Mouse (Mus musculus): ENCODE measurements at regions not wholly inside any gene's neighbourhood (a gene's known extent, or its start where the extent isn't known, plus 50 kb on each side); places are given as distances from the start of the nearest gene placed in this dataset.

DNA sequence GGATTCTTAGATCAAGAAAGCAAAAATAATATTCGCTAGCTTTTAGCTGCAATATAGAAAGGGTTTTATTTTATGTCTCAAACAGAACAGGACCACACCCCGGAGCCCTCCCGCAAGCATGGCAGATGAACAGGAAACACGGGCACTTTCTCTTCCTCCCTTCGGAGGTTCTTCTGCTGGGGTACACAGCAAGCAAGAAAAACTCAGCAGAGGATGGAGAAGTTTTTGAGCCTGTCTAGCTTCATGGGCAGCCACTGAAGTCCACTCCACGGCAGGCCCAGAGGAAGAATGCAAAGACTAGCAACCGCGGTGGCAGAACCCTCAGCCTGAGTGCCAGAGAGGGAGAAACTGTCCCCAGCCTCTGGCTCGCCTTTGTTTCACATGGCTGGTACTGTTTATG, 174.7 kb upstream of the Ap5m1 start:
- peaks cover 19% of the 10 kb centered on the region for H3K27me3 ChIP-seq
- no peak overlapping the region for H3K4me3 ChIP-seq
- no peak overlapping the region for H3K9ac ChIP-seq
- no peaks in the 10 kb centered on the region for H3K36me3 ChIP-seq
- H3K9me3 ChIP-seq = no peaks in the 10 kb centered on the region
- 76% methylated on average over 9 of the region's 9 CpGs for WGBS
- H3K4me2 ChIP-seq = no peak overlapping the region
- no peak for ATAC-seq (ENCODE audit: borderline replicate concordance, extremely low read depth, low FRiP score, low TSS enrichment)
- no peak overlapping the region for H3K27ac ChIP-seq
- H3K4me1 ChIP-seq = no peaks in the 10 kb centered on the region

DNA sequence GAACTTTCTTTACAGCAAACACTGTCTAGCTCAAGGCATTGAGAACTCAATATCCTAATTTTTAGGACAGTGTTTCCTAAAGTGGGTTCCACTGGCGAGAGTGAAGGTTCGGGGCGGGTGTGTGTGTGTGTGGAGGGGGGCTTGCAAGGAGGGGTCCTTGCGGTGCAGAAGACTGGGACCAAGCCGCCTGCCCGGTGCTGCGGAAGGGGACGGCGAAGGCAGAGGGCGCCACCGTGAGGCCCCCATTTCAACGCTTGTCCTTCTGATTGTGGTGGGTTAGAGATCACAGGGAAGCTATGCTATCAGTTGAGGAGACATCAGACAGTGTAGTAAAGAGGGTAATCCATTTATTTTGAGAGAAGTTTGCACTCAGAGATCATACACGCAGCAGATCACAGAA, 176.9 kb upstream of the Ap5m1 start:
- no peak overlapping the region for H3K27ac ChIP-seq
- ATAC-seq (ENCODE audit: borderline replicate concordance, extremely low read depth, low FRiP score, low TSS enrichment) = no peak
- no peaks in the 10 kb centered on the region for H3K4me1 ChIP-seq
- no peaks in the 10 kb centered on the region for H3K9me3 ChIP-seq
- WGBS = 6% methylated on average over 13 of the region's 13 CpGs
- H3K4me2 ChIP-seq = 0 out of 2 replicates have a peak overlapping the region, but pooled peaks have one; percentile 26
- peaks cover 12% of the 10 kb centered on the region for H3K27me3 ChIP-seq
- no peak overlapping the region for H3K4me3 ChIP-seq
- H3K9ac ChIP-seq = no peak overlapping the region
- no peaks in the 10 kb centered on the region for H3K36me3 ChIP-seq

DNA sequence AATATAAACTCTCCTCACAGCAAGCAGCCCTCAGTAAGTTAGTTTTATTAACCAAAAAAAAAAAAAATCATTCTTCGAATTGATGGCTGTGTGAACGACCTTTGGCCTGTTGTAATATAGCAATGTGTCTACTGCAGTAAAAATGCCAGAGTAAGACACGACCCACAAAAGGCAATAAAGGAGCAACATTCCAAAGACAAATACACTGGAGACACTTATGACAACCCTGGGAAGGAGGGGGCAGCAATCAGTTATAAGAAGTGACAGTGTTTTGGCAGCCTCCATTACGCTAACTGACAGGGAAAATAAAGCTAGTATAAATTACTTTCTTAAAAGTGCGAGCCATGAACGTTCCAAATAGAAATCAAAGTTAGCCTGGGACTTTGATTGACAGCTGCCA, 185.9 kb upstream of the Ap5m1 start:
- Histone ChIP-seq H3K4me1 (no peaks in the 10 kb centered on the region), H3K36me3 (no peaks in the 10 kb centered on the region), H3K27ac (no peak overlapping the region), H3K27me3 (no peaks in the 10 kb centered on the region), H3K9me3 (no peaks in the 10 kb centered on the region), H3K4me2 (no peak overlapping the region), H3K4me3 (no peak overlapping the region), H3K9ac (no peak overlapping the region)
- 31% methylated on average over 6 of the region's 6 CpGs for WGBS
- no peak for ATAC-seq (ENCODE audit: borderline replicate concordance, extremely low read depth, low FRiP score, low TSS enrichment)

DNA sequence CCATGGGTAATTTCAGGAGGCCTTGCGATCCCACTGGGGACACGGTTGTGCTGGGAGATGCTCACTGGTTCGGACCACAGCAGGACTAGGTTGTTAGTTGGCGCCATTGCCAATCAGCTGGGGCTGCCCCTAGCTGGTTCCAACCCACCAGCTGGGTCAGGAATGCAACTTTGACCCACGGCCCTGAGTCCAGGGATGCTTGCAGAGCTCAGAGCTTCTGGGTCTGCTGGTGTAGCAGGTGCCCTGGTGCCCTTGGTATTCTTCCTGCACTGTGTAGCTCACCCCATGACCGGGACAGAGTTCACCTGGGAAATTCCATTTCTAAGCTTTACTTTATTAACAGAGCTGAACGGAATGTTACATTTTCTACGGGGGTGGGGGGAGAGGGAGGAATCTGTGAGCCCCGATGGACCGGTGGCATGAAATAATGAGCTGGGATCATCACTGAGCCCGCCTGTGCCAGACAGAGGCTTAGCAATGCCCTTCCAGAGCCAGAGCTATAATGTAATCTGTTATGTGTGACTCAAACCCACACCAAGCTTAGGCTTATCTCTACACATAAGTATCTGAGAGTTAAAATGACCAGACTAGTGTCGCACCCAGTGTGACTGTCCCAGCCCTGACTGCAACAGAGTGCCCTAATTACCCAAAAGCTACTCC, 187.8 kb upstream of the Ap5m1 start:
- no peaks in the 10 kb centered on the region for H3K9me3 ChIP-seq
- 73% methylated on average over 12 of the region's 12 CpGs for WGBS
- no peaks in the 10 kb centered on the region for H3K27me3 ChIP-seq
- no peaks in the 10 kb centered on the region for H3K4me1 ChIP-seq
- no peak overlapping the region for H3K4me2 ChIP-seq
- ATAC-seq (ENCODE audit: borderline replicate concordance, extremely low read depth, low FRiP score, low TSS enrichment) = no peak
- H3K9ac ChIP-seq = no peak overlapping the region
- no peaks in the 10 kb centered on the region for H3K36me3 ChIP-seq
- no peak overlapping the region for H3K4me3 ChIP-seq
- H3K27ac ChIP-seq = no peak overlapping the region

DNA sequence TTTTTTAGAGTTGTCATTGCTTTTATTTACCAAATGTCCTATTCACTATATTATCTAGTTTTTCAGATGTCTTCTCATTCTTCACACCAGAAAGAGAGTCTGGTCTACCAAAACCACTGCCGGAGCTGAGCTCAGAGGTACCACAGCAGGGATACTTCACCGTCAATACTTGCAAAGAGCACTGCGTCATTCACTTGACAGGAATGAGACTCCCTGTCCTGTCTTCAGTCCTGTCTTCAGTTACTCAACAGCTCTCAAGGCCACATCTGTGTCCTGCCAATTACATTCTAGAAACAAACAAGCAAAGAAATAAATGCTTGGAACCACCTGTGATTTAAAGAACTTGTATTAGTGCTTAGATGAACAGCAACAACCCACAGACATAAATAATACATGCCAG, 194.6 kb upstream of the Ap5m1 start:
- ATAC-seq (ENCODE audit: borderline replicate concordance, extremely low read depth, low FRiP score, low TSS enrichment) = no peak
- H3K9me3 ChIP-seq = no peaks in the 10 kb centered on the region
- no peak overlapping the region for H3K27ac ChIP-seq
- WGBS = 63% methylated on average over 3 of the region's 3 CpGs
- H3K27me3 ChIP-seq = no peaks in the 10 kb centered on the region
- no peaks in the 10 kb centered on the region for H3K4me1 ChIP-seq
- H3K4me2 ChIP-seq = no peak overlapping the region
- H3K36me3 ChIP-seq = no peaks in the 10 kb centered on the region
- H3K9ac ChIP-seq = no peak overlapping the region
- no peak overlapping the region for H3K4me3 ChIP-seq

DNA sequence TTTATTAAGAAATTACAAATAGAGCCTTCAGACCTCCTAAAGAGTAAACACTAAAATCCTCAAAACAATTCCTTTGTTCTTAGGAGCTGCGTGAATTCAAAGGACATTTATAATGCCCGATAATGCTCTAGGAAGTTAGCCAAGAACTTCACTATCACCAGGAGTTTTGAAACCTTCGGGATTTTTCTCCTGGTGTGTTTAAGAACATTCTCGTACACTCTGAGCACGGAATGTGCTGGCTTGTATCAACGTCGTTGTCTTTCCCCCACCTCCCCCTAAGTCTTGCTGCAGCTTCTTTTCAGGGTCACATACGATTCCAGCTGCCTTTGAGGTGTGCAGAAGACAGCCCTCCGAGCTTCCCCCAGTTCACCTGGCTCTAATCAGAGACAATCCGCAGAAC, 195.9 kb upstream of the Ap5m1 start:
- Histone ChIP-seq H3K4me1 (no peaks in the 10 kb centered on the region), H3K4me2 (no peak overlapping the region), H3K4me3 (no peak overlapping the region), H3K27me3 (no peaks in the 10 kb centered on the region), H3K9me3 (no peaks in the 10 kb centered on the region), H3K9ac (no peak overlapping the region), H3K27ac (no peak overlapping the region), H3K36me3 (no peaks in the 10 kb centered on the region)
- no peak for ATAC-seq (ENCODE audit: borderline replicate concordance, extremely low read depth, low FRiP score, low TSS enrichment)
- WGBS = 37% methylated on average over 10 of the region's 10 CpGs

DNA sequence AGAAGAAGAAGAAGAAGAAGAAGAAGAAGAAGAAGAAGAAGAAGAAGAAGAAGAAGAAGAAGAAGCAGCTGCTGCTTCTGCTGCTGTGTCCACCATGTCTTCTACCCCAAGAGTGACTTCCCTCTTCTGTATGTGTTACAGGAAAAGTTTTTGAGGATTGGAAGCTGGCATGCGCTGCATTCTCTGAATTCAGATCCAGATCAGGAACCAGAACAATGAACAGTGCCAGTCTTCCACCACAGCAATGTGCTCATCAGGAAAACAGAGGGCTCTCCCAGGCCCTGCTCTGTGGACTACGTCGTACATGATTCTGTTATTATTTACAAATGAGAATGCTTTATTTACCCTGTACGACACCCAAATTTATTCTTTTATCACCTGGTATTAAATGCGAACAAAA, 181.8 kb upstream of the Otx2 start:
- Histone ChIP-seq H3K27ac (no peak overlapping the region), H3K4me1 (no peaks in the 10 kb centered on the region), H3K9me3 (no peaks in the 10 kb centered on the region), H3K4me2 (no peak overlapping the region), H3K4me3 (no peak overlapping the region), H3K27me3 (peaks cover 22% of the 10 kb centered on the region; the same call in 1 of the 2 replicates), H3K9ac (no peak overlapping the region), H3K36me3 (no peaks in the 10 kb centered on the region)
- no peak for ATAC-seq (ENCODE audit: borderline replicate concordance, extremely low read depth, low FRiP score, low TSS enrichment)
- 83% methylated on average over 5 of the region's 5 CpGs for WGBS

DNA sequence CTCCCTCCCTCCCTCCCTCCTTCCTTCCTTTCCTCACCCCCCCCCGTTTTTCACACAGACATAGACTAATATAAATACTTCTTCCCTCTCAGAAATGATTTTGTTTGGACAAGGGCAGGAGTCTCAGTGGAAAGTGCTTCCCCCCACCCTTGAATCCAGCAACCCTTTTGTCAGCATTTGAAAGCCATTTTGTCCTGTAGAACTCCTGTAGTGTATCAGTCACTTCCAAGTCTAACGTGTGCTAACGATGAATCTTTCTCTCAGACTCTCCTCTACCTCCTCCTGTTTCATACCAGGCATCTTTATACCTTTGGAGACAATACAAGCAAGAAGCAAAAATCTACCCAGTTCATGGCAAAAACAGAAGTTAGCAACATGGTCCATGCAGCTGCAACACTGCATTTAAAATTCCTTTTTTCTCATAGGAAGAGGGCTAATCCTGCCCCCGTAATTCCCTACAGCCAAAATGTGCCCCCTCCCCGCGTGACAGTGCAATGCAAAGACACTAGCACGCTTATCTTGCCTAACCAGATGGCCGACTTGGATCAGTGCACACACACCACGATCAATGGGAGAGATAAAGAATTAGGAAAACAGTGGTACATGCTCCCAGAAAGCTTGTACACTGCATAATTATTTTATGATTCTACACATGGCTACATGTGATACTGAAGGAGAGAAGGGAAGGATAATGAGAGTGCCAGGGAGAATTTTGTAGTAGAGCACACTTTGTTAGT, 180.7 kb upstream of the Otx2 start:
- peaks cover 22% of the 10 kb centered on the region; the same call in 1 of the 2 replicates for H3K27me3 ChIP-seq
- H3K9me3 ChIP-seq = no peaks in the 10 kb centered on the region
- no peak overlapping the region for H3K4me3 ChIP-seq
- no peak overlapping the region for H3K4me2 ChIP-seq
- no peaks in the 10 kb centered on the region for H3K36me3 ChIP-seq
- 33% methylated on average over 9 of the region's 9 CpGs for WGBS
- ATAC-seq (ENCODE audit: borderline replicate concordance, extremely low read depth, low FRiP score, low TSS enrichment) = no peak
- no peak overlapping the region for H3K27ac ChIP-seq
- no peak overlapping the region for H3K9ac ChIP-seq
- no peaks in the 10 kb centered on the region for H3K4me1 ChIP-seq

DNA sequence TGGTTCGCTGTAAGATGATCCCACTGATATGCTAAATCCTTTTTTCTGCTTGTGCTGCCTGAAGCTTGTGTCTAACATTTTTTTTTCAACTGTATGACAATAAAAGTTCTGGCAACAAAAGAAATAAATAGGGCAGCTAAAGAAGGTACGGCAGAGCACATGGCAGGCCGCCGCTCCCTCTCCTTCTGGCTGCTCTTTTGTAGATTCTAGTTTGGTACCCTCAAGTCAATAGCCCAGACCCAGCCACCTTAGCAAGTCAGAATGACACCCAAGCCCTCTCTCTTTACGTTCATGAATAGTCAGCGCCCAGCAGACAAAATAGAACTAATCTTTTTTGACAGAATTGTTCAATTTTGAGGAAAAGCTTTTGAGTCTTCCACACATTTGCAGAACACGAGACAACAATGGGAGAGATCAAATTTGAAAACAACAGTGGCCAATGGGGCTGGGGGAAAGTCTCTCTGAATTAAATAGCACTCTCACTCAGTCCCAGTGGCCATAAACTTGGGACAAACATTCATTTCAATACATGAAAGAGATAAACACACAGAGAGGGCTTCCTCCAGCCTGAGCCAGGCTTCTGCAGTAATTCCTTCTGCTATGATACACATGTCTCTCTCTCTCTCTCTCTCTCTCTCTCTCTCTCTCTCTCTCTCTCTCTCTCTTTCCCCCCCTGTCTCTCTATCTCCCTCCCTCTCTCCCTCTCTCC, 180.0 kb upstream of the Otx2 start:
- no peak overlapping the region for H3K4me2 ChIP-seq

DNA sequence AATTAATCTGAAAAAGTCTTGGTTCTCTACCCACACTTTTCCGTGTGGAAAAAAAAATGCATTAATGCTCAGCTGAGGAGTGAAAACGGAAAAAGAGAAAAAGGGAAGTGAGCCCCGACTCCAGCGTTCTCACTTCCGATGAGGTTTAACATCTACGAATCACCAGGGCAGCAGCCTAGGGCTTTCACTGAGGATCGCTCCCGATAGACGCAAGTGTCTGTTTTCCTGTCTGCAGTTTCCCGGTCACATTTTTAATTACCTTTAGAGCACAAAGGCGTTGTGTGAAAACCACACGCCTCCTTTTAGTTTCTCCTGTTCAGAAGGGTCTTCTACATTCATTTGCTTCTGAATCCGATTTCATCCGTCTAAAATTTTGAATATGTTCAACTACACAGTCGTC, 179.2 kb upstream of the Otx2 start:
- Histone ChIP-seq H3K9me3 (no peaks in the 10 kb centered on the region), H3K27me3 (peaks cover 22% of the 10 kb centered on the region; the same call in 1 of the 2 replicates), H3K9ac (no peak overlapping the region), H3K4me2 (peak overlapping the region; percentile 42), H3K36me3 (no peaks in the 10 kb centered on the region), H3K4me1 (no peaks in the 10 kb centered on the region), H3K4me3 (0 out of 2 replicates have a peak overlapping the region, but pooled peaks have one; percentile 13), H3K27ac (no peak overlapping the region)
- ATAC-seq (ENCODE audit: borderline replicate concordance, extremely low read depth, low FRiP score, low TSS enrichment) = no peak
- WGBS = 13% methylated on average over 15 of the region's 15 CpGs

More for the DNA sequence above, 180.0 kb upstream of the Otx2 start:
- H3K9ac ChIP-seq = no peak overlapping the region
- H3K9me3 ChIP-seq = no peaks in the 10 kb centered on the region
- H3K4me3 ChIP-seq = no peak overlapping the region
- H3K27ac ChIP-seq = no peak overlapping the region
- H3K36me3 ChIP-seq = no peaks in the 10 kb centered on the region
- ATAC-seq (ENCODE audit: borderline replicate concordance, extremely low read depth, low FRiP score, low TSS enrichment) = no peak
- H3K4me1 ChIP-seq = no peaks in the 10 kb centered on the region
- 58% methylated on average over 7 of the region's 7 CpGs for WGBS
- peaks cover 22% of the 10 kb centered on the region; the same call in 1 of the 2 replicates for H3K27me3 ChIP-seq

DNA sequence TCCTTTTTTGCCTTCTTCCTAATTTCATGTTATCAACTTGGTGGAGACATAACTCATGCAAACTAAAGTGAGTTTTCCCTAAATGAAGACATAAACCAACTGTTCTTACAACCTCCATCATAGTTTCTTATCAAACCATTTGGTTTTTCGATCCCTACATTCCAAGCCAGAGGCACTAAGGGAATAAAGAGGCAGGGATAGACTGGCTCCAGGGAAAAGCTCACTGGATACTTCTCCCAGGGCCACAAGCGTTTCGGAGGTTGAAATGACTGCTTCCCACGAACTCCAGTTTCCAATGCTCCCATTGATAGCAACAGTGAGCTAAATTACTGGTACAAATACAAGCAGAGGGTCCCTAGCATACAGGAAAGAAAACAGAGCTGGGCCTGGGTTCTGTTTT, 178.4 kb upstream of the Otx2 start:
- Histone ChIP-seq H3K36me3 (no peaks in the 10 kb centered on the region), H3K4me3 (no peak overlapping the region), H3K9me3 (no peaks in the 10 kb centered on the region), H3K27ac (no peak overlapping the region), H3K4me1 (no peaks in the 10 kb centered on the region), H3K27me3 (peaks cover 22% of the 10 kb centered on the region; the same call in 1 of the 2 replicates), H3K4me2 (no peak overlapping the region), H3K9ac (no peak overlapping the region)
- 53% methylated on average over 4 of the region's 4 CpGs for WGBS
- no peak for ATAC-seq (ENCODE audit: borderline replicate concordance, extremely low read depth, low FRiP score, low TSS enrichment)

DNA sequence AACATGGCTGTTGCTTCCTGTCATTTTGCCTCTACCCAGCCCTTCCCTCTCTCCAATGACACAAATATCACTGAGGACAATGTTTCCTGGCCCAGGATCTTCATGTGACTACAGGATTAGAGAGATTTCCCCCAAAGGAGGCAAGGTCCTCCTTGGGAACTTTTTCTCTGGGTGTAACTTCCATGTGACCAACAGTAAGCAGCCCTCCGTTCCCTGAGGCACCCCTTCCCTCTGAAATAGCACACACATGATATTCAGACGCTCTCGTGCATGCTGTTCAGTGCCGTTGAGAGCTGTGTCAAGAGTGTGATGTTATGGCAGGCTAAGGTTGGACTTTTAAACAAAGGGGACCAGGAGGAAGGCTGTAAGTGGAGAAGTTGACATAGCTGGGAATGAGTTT, 169.2 kb upstream of the Otx2 start:
- no peak overlapping the region for H3K4me2 ChIP-seq
- H3K4me1 ChIP-seq = no peaks in the 10 kb centered on the region
- no peak overlapping the region for H3K4me3 ChIP-seq
- H3K27me3 ChIP-seq = no peaks in the 10 kb centered on the region
- no peak overlapping the region for H3K9ac ChIP-seq
- 49% methylated on average over 4 of the region's 4 CpGs for WGBS
- H3K9me3 ChIP-seq = no peaks in the 10 kb centered on the region
- no peak overlapping the region for H3K27ac ChIP-seq
- no peaks in the 10 kb centered on the region for H3K36me3 ChIP-seq
- ATAC-seq (ENCODE audit: borderline replicate concordance, extremely low read depth, low FRiP score, low TSS enrichment) = no peak
